In genomic region chr11:26200970-26201777, GRCm38 (mm10) we compare ENCODE assay signal across 8 mouse cellular contexts. TPM values are rescaled to one million over a fixed set of nuclear protein-coding genes. Genes with fewer than 3 reads are reported as not detected.
DNase-seq lines count a peak whose midpoint lies in the region; ATAC-seq and TF ChIP-seq lines count a peak whose summit lies in the region.

No protein-coding gene starts in this region.

- no peaks in the 10 kb centered on the region for H3K36me3 ChIP-seq in hindbrain, embryonic 14.5 days (replicated peaks; ENCODE audit: control insufficient read depth, insufficient read depth)
- H3K36me3 ChIP-seq in midbrain, embryonic 11.5 days (ENCODE audit: control insufficient read depth, insufficient read depth, low read length), result no peaks in the 10 kb centered on the region

- no peak overlapping the region for H3K9ac ChIP-seq in hindbrain, embryonic 14.5 days
- no peak overlapping the region for H3K9ac ChIP-seq in midbrain, embryonic 11.5 days (ENCODE audit: low read length)

- H3K4me1 ChIP-seq in hindbrain, embryonic 14.5 days (replicated peaks; ENCODE audit: control insufficient read depth, insufficient read depth, low read length), result no peaks in the 10 kb centered on the region
- no peaks in the 10 kb centered on the region for H3K4me1 ChIP-seq in midbrain, embryonic 11.5 days (ENCODE audit: control insufficient read depth, insufficient read depth, low read length)

- no peak overlapping the region for H3K4me3 ChIP-seq in hindbrain, embryonic 14.5 days (replicated peaks; ENCODE audit: low read length)
- H3K4me3 ChIP-seq in midbrain, embryonic 11.5 days (ENCODE audit: low read depth, low read length), result no peak overlapping the region

- H3K9me3 ChIP-seq in hindbrain, embryonic 14.5 days (ENCODE audit: control insufficient read depth, low read length), result no peaks in the 10 kb centered on the region
- H3K9me3 ChIP-seq in midbrain, embryonic 11.5 days (ENCODE audit: control insufficient read depth, low read length), result no peaks in the 10 kb centered on the region

- ATAC-seq in erythroid progenitor cell, adult 5-6 weeks (replicated peaks; ENCODE audit: low FRiP score, poor library complexity, severe bottlenecking), result peak; percentile 70; the same call in 1 of the 2 replicates
- ATAC-seq in hindbrain, embryonic 14.5 days (ENCODE audit: low FRiP score), result 0 out of 2 replicates have a peak, but pooled peaks have one; percentile 59
- ATAC-seq in midbrain, embryonic 11.5 days (ENCODE audit: low FRiP score), result peak; percentile 84

- DNase-seq in layer of hippocampus, adult 11-12 months (ENCODE audit: low spot score), result peak; percentile 54
- no peak for DNase-seq in layer of hippocampus, adult 9-10 months (ENCODE audit: low spot score)
- DNase-seq in brain, embryonic 14.5 days (ENCODE audit: low read depth), result peak; percentile 65
- peak; percentile 50 for DNase-seq in hindbrain, embryonic 14.5 days (ENCODE audit: low spot score)
- peak; percentile 51 for DNase-seq in left cerebral cortex, postnatal 4 days
- DNase-seq in midbrain, embryonic 11.5 days (ENCODE audit: low spot score, missing footprints), result no peak
- peak; percentile 36 to 49 for DNase-seq in spleen, postnatal 36 days (ENCODE audit: low spot score in 2 of 2)

- WGBS in hindbrain, embryonic 14.5 days, result 52% methylated on average over 4 of the region's 4 CpGs
- 55% methylated on average over 4 of the region's 4 CpGs for WGBS in midbrain, embryonic 11.5 days

- TF ChIP-seq POLR2A in brain, embryonic 14.5 days (IDR thresholded peaks at IDR 0.05; ENCODE audit: borderline replicate concordance, extremely low read depth, insufficient read depth, insufficient read length, poor library complexity, severe bottlenecking), result no peak

- intact Hi-C loops in left cerebral cortex, postnatal 4 days (cut with DNase I), result loop anchor here (10.0 kb wide), 1 partner anchor 764 kb away; no protein-coding TSS in a partner anchor

- TF ChIP-seq CTCF in brain, embryonic 14.5 days (IDR thresholded peaks at IDR 0.05; ENCODE audit: borderline replicate concordance, extremely low read depth, insufficient read depth, insufficient read length), result peak; percentile 65; the same call in 1 of the 2 replicates

- H3K27ac ChIP-seq in hindbrain, embryonic 14.5 days, result no peak overlapping the region
- H3K27ac ChIP-seq in midbrain, embryonic 11.5 days (ENCODE audit: low read depth, low read length), result no peak overlapping the region

- H3K4me2 ChIP-seq in hindbrain, embryonic 14.5 days (replicated peaks), result no peak overlapping the region
- no peak overlapping the region for H3K4me2 ChIP-seq in midbrain, embryonic 11.5 days

- H3K27me3 ChIP-seq in hindbrain, embryonic 14.5 days (ENCODE audit: control insufficient read depth, insufficient read depth, low read length), result no peaks in the 10 kb centered on the region
- H3K27me3 ChIP-seq in midbrain, embryonic 11.5 days (ENCODE audit: control insufficient read depth, insufficient read depth, low read length), result no peaks in the 10 kb centered on the region

RNA-seq across cellular contexts. Expression of gene 5730522E02Rik, which starts 9.4 kb away (rescaled TPM):
- 11.1 and 11.8 TPM in 2 replicates for polyA plus RNA-seq in brain, embryonic 14.5 days (2012; rRNA removed)
- not detected in 2 replicates for total RNA-seq in erythroid progenitor cell, adult 5-6 weeks (2015; ENCODE audit: low replicate concordance)
- not detected in 2 replicates for total RNA-seq in erythroid progenitor cell, adult 5-6 weeks (2017; ENCODE audit: low replicate concordance)
- polyA plus RNA-seq in hindbrain, embryonic 14.5 days (2014; fragmentation: Nextera tagmentation; extraction: Ambion mirVana), result 13.3 and 13.5 TPM in 2 replicates
- 10 to 100 TPM; 22.6 to 24.0 TPM for total RNA-seq in left cerebral cortex, postnatal 4 days (2021)
- polyA plus RNA-seq in midbrain, embryonic 11.5 days (2014; fragmentation: Nextera tagmentation; extraction: Ambion mirVana), result 4.6 and 5.1 TPM in 2 replicates

Comparison
In these comparisons a context has a peak if more than half of its experiments do, and no peak if none do; other contexts are left out.
1. DNase-seq: peak in layer of hippocampus, adult 11-12 months (single experiment), brain, embryonic 14.5 days (single experiment), hindbrain, embryonic 14.5 days (single experiment), left cerebral cortex, postnatal 4 days (single experiment) and spleen, postnatal 36 days (2 of 2); none in layer of hippocampus, adult 9-10 months (single experiment) and midbrain, embryonic 11.5 days (single experiment).
2. Peak in every context shown above with its lines, with median percentiles within 50 percentile points of each other: ATAC-seq.